Mouse (Mus musculus) lung, embryonic 16.5 days (tissue): ENCODE measurements around the gene Zfp119b. TPM values are rescaled to one million over a fixed set of nuclear protein-coding genes. Genes with fewer than 3 reads are reported as not detected.

Source experiments
- ATAC-seq: fragments of 200-750 bp; cut with Nextera tagmentation; 2 replicates; pipeline ENCODE4 v1.8.0; 2017; ENCODE audit warnings: low read depth, mild to moderate bottlenecking, moderate library complexity
- H3K27ac ChIP-seq: fragments of 300-500 bp; sonication (generic); 2 replicates; pipeline ENCODE4 v1.5.1; 2014; ENCODE audit warnings: mild to moderate bottlenecking, control low read depth, low read length
- H3K27me3 ChIP-seq: fragments of 300-500 bp; sonication (generic); 2 replicates; pipeline ENCODE4 v1.6.1; 2014; ENCODE audit warnings: low read depth, low read length, mixed read lengths; ENCODE audit not compliant: control insufficient read depth, insufficient read depth
- H3K36me3 ChIP-seq: fragments of 300-500 bp; sonication (generic); 2 replicates; pipeline ENCODE4 v1.6.1; 2014; ENCODE audit warnings: low read length; ENCODE audit not compliant: control insufficient read depth, insufficient read depth
- H3K4me1 ChIP-seq: fragments of 300-500 bp; sonication (generic); replicated peaks from 2 replicates; pipeline ENCODE4 v1.6.1; 2014; ENCODE audit warnings: low read length, mixed read lengths; ENCODE audit not compliant: control insufficient read depth, insufficient read depth
- H3K4me2 ChIP-seq: fragments of 300-500 bp; sonication (generic); 2 replicates; pipeline ENCODE4 v1.6.1; 2014; ENCODE audit warnings: low read depth, low read length, control low read depth
- H3K4me3 ChIP-seq: fragments of 300-500 bp; sonication (generic); 2 replicates; pipeline ENCODE4 v1.5.1; 2014; ENCODE audit warnings: mild to moderate bottlenecking, low read length, control low read depth
- H3K9ac ChIP-seq: fragments of 300-500 bp; sonication (generic); 2 replicates; pipeline ENCODE4 v1.6.1; 2014; ENCODE audit warnings: low read length, control low read depth
- H3K9me3 ChIP-seq: fragments of 300-500 bp; sonication (generic); 2 replicates; pipeline ENCODE4 v1.6.1; 2016; ENCODE audit warnings: low read length; ENCODE audit not compliant: control insufficient read depth
- WGBS: fragments of 180-500 bp; shearing (Covaris S2); extraction: QIAGEN DNeasy Blood & Tissue Kit; methylation state at CpG from one replicate; pipeline ENCODE4 v1.1.7; 2014; 5-methylcytosine and 5-hydroxymethylcytosine counted together
- polyA plus RNA-seq: library from polyadenylated mRNA; unstranded; fragments of >200 nt; fragmentation: Nextera tagmentation; extraction: Ambion mirVana; gene quantifications from 2 replicates; pipeline ENCODE4 v1.2.1, GENCODE M21; 2015

The Zfp119b gene
- 6.1 and 8.3 TPM in 2 replicates for polyA plus RNA-seq

- Histone ChIP-seq H3K9ac (no peak within 1 kb of the TSS), H3K4me1 (peaks cover 3% of the 10 kb centered on the region; the same call in 1 of the 2 replicates), H3K27ac (no peak within 1 kb of the TSS), H3K4me2 (no peak within 1 kb of the TSS), H3K27me3 (no peaks in the 10 kb centered on the region), H3K9me3 (no peaks in the 10 kb centered on the region), H3K36me3 (no peaks in the 10 kb centered on the region), H3K4me3 (no peak within 1 kb of the TSS)
- 77% methylated on average over 2 of the region's 2 CpGs for whole genome bisulfite sequencing
- ATAC-seq, result no peak
These were observed at the start of gene Zfp119b for GRCm38 (mm10) chr17:55949400-55949799. Gene Zfp119b, minus strand, starts transcription at chr17:55949500.

GRCm38 (mm10) chr17:55996007-55996406 is 46.7 kb upstream of the Zfp119b start:
- H3K36me3 ChIP-seq, result no peaks in the 10 kb centered on the region
- ATAC-seq, result no peak

GRCm38 (mm10) chr17:55990278-55990898 is 41.1 kb upstream of the Zfp119b start:
- 79% methylated on average over 8 of the region's 8 CpGs for WGBS
- Histone ChIP-seq H3K36me3 (no peaks in the 10 kb centered on the region), H3K27ac (no peak overlapping the region), H3K4me3 (no peak overlapping the region), H3K9ac (no peak overlapping the region), H3K4me1 (peaks cover 5% of the 10 kb centered on the region; the same call in 1 of the 2 replicates), H3K4me2 (no peak overlapping the region), H3K9me3 (no peaks in the 10 kb centered on the region), H3K27me3 (peaks cover 4% of the 10 kb centered on the region; the same call in 1 of the 2 replicates)
- ATAC-seq, result no peak

More at GRCm38 (mm10) chr17:55996007-55996406, 46.7 kb upstream of the Zfp119b start:
- Histone ChIP-seq H3K27ac (no peak overlapping the region), H3K4me1 (no peaks in the 10 kb centered on the region), H3K9me3 (no peaks in the 10 kb centered on the region), H3K9ac (no peak overlapping the region), H3K27me3 (peaks cover 6% of the 10 kb centered on the region; the same call in 1 of the 2 replicates), H3K4me3 (no peak overlapping the region), H3K4me2 (no peak overlapping the region)
- 76% methylated on average over 15 of the region's 15 CpGs for WGBS

- H3K9ac ChIP-seq, result peak within 1 kb of the TSS; percentile 44
- H3K36me3 ChIP-seq, result no peaks in the 10 kb centered on the region
- H3K4me1 ChIP-seq, result peaks cover 5% of the 10 kb centered on the region; the same call in 1 of the 2 replicates
- H3K27ac ChIP-seq, result no peak within 1 kb of the TSS
- H3K4me2 ChIP-seq, result peak within 1 kb of the TSS; percentile 54
- H3K4me3 ChIP-seq, result peak within 1 kb of the TSS; percentile 44
- WGBS, result 11% methylated on average over 27 of the region's 35 CpGs
- peaks cover 4% of the 10 kb centered on the region; the same call in 1 of the 2 replicates for H3K27me3 ChIP-seq
- ATAC-seq, result peak; percentile 65
- no peaks in the 10 kb centered on the region for H3K9me3 ChIP-seq
These were observed 37.0 kb upstream of the Zfp119b start, which contains the start of gene Fsd1 for GRCm38 (mm10) chr17:55986030-55986961. Gene Fsd1, plus strand, starts transcription at chr17:55986509.

GRCm38 (mm10) chr17:55977301-55977700 is 28.0 kb upstream of the Zfp119b start:
- no peaks in the 10 kb centered on the region for H3K4me1 ChIP-seq
- H3K4me3 ChIP-seq, result no peak overlapping the region
- H3K9ac ChIP-seq, result no peak overlapping the region
- WGBS, result 14% methylated on average over 3 of the region's 3 CpGs
- ATAC-seq, result no peak
- H3K4me2 ChIP-seq, result no peak overlapping the region
- no peaks in the 10 kb centered on the region for H3K9me3 ChIP-seq
- no peaks in the 10 kb centered on the region for H3K36me3 ChIP-seq
- H3K27me3 ChIP-seq, result no peaks in the 10 kb centered on the region
- no peak overlapping the region for H3K27ac ChIP-seq

GRCm38 (mm10) chr17:55976255-55976862 is 27.1 kb upstream of the Zfp119b start:
- Histone ChIP-seq H3K4me1 (no peaks in the 10 kb centered on the region; the same call in 1 of the 2 replicates), H3K36me3 (no peaks in the 10 kb centered on the region), H3K27me3 (peaks cover 3% of the 10 kb centered on the region; the same call in 1 of the 2 replicates), H3K4me2 (peak overlapping the region; percentile 9), H3K9me3 (no peaks in the 10 kb centered on the region), H3K4me3 (no peak overlapping the region), H3K27ac (no peak overlapping the region), H3K9ac (no peak overlapping the region)
- WGBS, result 13% methylated on average over 13 of the region's 13 CpGs
- peak; percentile 81 for ATAC-seq

- Histone ChIP-seq H3K4me3 (no peak overlapping the region), H3K4me2 (0 out of 2 replicates have a peak overlapping the region, but pooled peaks have one; percentile 99)
These were observed 22.2 kb upstream of the Zfp119b start for GRCm38 (mm10) chr17:55971453-55971852.

GRCm38 (mm10) chr17:55969966-55970891 is 20.9 kb upstream of the Zfp119b start, which contains the start of gene Shd:
Gene Shd, plus strand, starts transcription at chr17:55970467.
- Histone ChIP-seq H3K36me3 (0 out of 2 replicates have a peak, but pooled peaks cover 2% of the 10 kb centered on the region), H3K4me2 (peak within 1 kb of the TSS; percentile 99), H3K4me1 (peaks cover 11% of the 10 kb centered on the region; the same call in 1 of the 2 replicates), H3K9ac (peak within 1 kb of the TSS; percentile 76), H3K27ac (no peak within 1 kb of the TSS), H3K27me3 (peaks cover 12% of the 10 kb centered on the region), H3K4me3 (peak within 1 kb of the TSS; percentile 58), H3K9me3 (no peaks in the 10 kb centered on the region)
- WGBS, result 12% methylated on average over 47 of the region's 55 CpGs
- peak; percentile 50 for ATAC-seq

More at GRCm38 (mm10) chr17:55971453-55971852, 22.2 kb upstream of the Zfp119b start:
- H3K27ac ChIP-seq, result no peak overlapping the region
- H3K27me3 ChIP-seq, result peaks cover 12% of the 10 kb centered on the region
- peaks cover 11% of the 10 kb centered on the region; the same call in 1 of the 2 replicates for H3K4me1 ChIP-seq
- 27% methylated on average over 22 of the region's 22 CpGs for WGBS
- H3K9ac ChIP-seq, result no peak overlapping the region
- no peak for ATAC-seq
- H3K36me3 ChIP-seq, result no peaks in the 10 kb centered on the region
- H3K9me3 ChIP-seq, result no peaks in the 10 kb centered on the region
